Mouse (Mus musculus): Measurements from ENCODE around the gene Rint1. TPM values are rescaled to one million over a fixed set of nuclear protein-coding genes. Genes with fewer than 3 reads are reported as not detected.
"Not testable (repeated sequence)": the region's sequence is repeated elsewhere in the genome, so short reads cannot be mapped to it uniquely, and the experiment has no call there.

The Rint1 gene
- total RNA-seq, 2 experiments from 2014 or later = 17.8 to 22.3 TPM

DNA sequence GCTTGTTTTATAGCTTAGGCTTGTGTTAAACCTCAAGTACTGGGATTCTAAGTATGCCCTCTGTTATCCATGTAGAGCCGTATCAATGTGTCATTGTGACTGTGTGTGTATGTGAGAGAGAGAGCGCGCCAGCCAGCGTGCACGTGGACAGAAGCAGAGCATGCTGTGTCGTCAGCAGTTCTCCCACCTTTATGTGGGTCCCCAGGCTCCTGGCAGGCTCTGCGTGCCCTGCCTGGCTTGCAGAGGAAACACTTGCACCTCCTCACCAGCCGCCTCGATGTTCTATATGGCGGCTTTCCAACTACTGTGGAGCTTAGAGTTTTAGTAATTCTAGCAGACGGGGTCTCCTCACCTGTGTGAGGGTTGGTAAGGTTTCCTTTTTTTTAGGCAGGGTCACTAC, 34.8 kb downstream of the Rint1 start:
- intact Hi-C loops (cut with DNase I) = no loop called here
- DNase-seq (ENCODE audit: low spot score in 2 of 2) = peak in 1 of 2 experiments; percentile 5

DNA sequence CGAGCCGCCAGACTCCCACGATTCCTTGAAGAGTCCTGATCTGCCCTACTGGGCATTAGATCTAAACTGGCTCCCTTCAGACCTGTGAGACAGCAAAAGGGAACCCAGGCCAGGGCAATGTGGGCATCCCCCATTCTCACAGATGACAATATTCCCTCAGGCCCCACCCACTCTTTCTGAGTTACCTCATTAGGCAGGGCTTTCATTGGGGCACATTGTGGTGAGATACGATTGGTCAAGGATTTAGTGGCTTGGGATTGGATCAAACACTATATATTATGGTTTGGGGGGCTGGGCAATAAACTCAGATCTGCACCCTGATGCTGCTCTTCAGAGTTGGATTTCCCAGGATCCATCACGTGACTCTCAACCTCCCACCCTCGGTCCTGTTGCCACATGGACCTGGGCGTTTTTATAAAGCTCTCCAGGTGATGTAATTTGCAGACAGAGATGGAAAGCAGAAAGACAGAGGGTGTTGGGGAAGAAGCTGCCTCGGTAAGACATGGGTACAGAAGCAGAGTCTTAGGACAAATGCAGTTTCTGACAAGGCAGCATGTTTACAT, 36.7 kb downstream of the Rint1 start:
- intact Hi-C loops (cut with DNase I) = no loop called here
- DNase-seq (ENCODE audit: low spot score in 2 of 2) = no peak

GRCm38 (mm10) chr5:23826321-23827004, 39.0 kb downstream of the Rint1 start:
- peak; percentile 17 to 20 for DNase-seq (ENCODE audit: low spot score in 2 of 2)
- intact Hi-C loops (cut with DNase I) = no loop called here

- DNase-seq (ENCODE audit: low spot score in 2 of 2) = peak; percentile 17 to 25
- intact Hi-C loops (cut with DNase I) = no loop called here
Observed at GRCm38 (mm10) chr5:23830897-23831752, 43.6 kb downstream of the Rint1 start.

GRCm38 (mm10) chr5:23835691-23836090, 48.2 kb downstream of the Rint1 start:
- DNase-seq (ENCODE audit: low spot score in 2 of 2) = not testable (repeated sequence)

DNA sequence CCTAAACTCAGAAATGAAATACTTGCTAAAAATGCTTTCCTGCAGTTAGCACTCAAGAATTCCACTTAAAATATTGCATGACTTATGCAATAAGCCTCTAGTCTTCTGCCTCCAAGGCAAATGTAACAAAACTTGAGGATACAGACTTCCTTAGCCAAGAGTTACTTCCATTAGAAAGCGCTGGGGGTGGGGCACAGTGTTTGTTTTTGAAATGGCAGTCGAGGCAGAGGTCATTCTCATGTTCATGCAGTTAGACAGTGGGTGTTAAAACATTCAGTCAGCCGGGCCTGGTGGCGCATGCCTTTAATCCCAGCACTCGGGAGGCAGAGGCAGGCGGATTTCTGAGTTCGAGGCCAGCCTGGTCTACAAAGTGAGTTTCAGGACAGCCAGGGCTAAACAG, 50.6 kb downstream of the Rint1 start:
- DNase-seq (ENCODE audit: low spot score in 2 of 2) = no peak
- intact Hi-C loops (cut with DNase I) = no loop called here

More at GRCm38 (mm10) chr5:23835691-23836090, 48.2 kb downstream of the Rint1 start:
- intact Hi-C loops (cut with DNase I) = not testable (repeated sequence)

GRCm38 (mm10) chr5:23843674-23844530, 56.4 kb downstream of the Rint1 start, which contains the start of gene Tomm7:
Gene Tomm7, minus strand, starts transcription at chr5:23844161.
- peak; percentile 97 for DNase-seq (ENCODE audit: low spot score in 2 of 2)

DNA sequence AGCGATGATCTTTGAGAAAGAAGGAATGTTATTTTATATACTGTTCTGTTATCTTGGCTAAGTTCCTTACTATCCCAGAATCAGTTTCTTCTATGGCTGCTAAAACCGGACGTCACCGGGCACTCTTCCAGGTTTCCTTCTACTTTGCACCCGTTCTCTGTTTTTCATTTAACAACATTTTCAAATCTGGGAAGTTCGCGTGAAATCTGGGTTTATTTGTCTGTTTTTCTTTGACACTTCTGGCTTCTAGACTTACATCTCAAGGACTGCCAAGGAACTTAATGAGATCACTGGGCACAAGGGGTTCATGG, 57.0 kb downstream of the Rint1 start:
- no peak for DNase-seq (ENCODE audit: low spot score in 2 of 2)
- intact Hi-C loops (cut with DNase I) = no loop called here

More at GRCm38 (mm10) chr5:23843674-23844530, 56.4 kb downstream of the Rint1 start, which contains the start of gene Tomm7:
- intact Hi-C loops (cut with DNase I) = no loop called here

- DNase-seq (ENCODE audit: low spot score in 2 of 2) = no peak
- intact Hi-C loops (cut with DNase I) = no loop called here
Observed at GRCm38 (mm10) chr5:23845141-23845540, 57.6 kb downstream of the Rint1 start.

- intact Hi-C loops (cut with DNase I) = loop anchor here (2.0 to 5.0 kb wide), 2 partner anchors 122 to 250 kb away; partner anchors contain the start of gene Klhl7
- peak; percentile 86 for DNase-seq (ENCODE audit: low spot score in 2 of 2)
Observed at GRCm38 (mm10) chr5:23850345-23851159, 63.0 kb downstream of the Rint1 start.

DNA sequence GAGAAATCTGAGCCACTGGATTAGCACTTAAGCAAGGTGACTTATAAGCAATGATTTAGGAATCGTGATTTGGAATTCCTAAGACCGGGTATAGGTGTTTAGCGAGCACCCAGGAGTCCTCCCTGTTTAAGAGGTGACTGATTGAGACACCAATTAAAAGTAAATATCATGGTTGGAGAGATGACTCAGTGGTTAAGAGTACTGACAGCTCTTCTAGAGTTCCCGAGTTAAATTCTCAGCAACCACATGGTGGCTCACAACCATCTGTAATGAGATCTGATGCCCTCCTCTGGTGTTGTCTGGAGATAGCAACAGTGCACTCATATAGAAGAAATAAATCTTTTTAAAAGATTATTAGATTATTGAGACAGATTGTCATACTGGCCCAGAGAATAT, 63.6 kb downstream of the Rint1 start:
- intact Hi-C loops (cut with DNase I) = loop anchor here (2.0 to 5.0 kb wide), 2 partner anchors 121 to 250 kb away; partner anchors contain the start of gene Klhl7
- not testable (repeated sequence) for DNase-seq (ENCODE audit: low spot score in 2 of 2)

DNA sequence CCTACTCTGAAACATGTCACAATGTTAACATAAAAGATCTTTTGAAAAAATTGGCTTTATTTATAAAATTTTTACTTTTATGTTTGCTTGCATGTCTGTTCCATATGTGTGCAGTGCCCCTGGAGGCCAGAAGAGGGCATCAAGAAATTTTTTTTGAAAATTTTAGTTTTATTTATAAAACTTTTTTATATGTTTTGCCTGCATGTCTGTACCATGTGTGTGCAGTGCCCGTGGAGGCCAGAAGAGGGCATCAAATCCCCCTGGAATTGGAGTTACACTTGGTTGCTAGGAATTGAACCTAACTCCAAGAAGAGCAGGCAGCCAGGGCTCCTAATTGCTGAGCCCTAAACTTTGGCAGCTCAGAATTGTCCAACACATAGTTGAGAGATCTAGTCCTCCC, 65.4 kb downstream of the Rint1 start:
- not testable (repeated sequence) for DNase-seq (ENCODE audit: low spot score in 2 of 2)
- intact Hi-C loops (cut with DNase I) = loop anchor here (5.0 kb wide), 1 partner anchor 119 kb away; no protein-coding TSS in a partner anchor

DNA sequence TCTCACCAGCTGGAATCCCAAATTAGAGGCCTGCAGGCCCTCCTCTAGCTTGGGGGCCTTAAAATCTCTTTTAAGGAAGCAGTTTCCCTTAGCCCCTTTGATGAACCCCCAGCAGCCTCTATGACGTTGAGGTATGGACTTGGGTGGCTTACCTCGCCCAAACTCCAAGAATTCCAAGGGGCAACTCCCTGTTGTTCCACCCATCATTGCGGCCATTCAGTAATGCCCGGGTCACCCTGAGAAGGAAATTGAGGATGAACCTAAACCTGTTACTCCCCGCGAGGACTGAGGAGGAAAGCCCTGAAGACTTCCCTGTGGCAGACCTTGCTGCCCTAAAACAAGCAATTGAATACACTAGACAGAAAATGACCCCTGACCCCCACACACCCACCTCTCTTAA, 68.0 kb downstream of the Rint1 start:
- intact Hi-C loops (cut with DNase I) = loop anchor here (5.0 kb wide), 1 partner anchor 222 kb away; no protein-coding TSS in a partner anchor
- no peak for DNase-seq (ENCODE audit: low spot score in 2 of 2)

- intact Hi-C loops (cut with DNase I) = loop anchor here (5.0 kb wide), 1 partner anchor 221 kb away; no protein-coding TSS in a partner anchor
Observed at GRCm38 (mm10) chr5:23856164-23856563, 68.7 kb downstream of the Rint1 start.

GRCm38 (mm10) chr5:23857189-23857588, 69.7 kb downstream of the Rint1 start:
- intact Hi-C loops (cut with DNase I) = loop anchor here (5.0 kb wide), 1 partner anchor 220 kb away; no protein-coding TSS in a partner anchor

More at GRCm38 (mm10) chr5:23856164-23856563, 68.7 kb downstream of the Rint1 start:
- DNase-seq (ENCODE audit: low spot score in 2 of 2) = no peak

GRCm38 (mm10) chr5:23858001-23858400, 70.5 kb downstream of the Rint1 start:
- intact Hi-C loops (cut with DNase I) = loop anchor here (5.0 kb wide), 1 partner anchor 219 kb away; no protein-coding TSS in a partner anchor
- no peak for DNase-seq (ENCODE audit: low spot score in 2 of 2)

More at GRCm38 (mm10) chr5:23857189-23857588, 69.7 kb downstream of the Rint1 start:
- no peak for DNase-seq (ENCODE audit: low spot score in 2 of 2)

DNA sequence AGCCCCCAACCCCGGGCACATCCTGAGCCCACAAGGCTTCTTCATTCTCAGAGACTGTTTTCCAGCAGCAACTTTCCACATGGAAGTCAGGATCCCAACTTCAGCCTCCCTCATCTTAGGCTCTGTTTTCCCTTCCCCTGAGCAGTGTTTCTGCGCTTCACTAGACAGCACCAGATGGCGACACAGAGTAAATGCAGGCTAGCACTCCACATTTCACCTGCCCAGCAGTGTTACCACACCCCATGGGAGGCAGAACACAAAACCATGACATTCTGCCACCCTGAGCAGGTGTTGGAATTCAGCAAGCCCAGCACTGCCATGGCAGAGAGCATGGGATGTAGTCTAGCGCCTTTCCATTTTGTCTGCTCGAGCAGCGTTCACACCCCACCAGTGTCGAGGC, 71.1 kb downstream of the Rint1 start:
- intact Hi-C loops (cut with DNase I) = loop anchor here (5.0 kb wide), 1 partner anchor 219 kb away; no protein-coding TSS in a partner anchor
- no peak for DNase-seq (ENCODE audit: low spot score in 2 of 2)

All from left cerebral cortex, postnatal 36 days (tissue).